Mouse (Mus musculus): ENCODE measurements at regions not wholly inside any gene's neighbourhood (a gene's known extent, or its start where the extent isn't known, plus 50 kb on each side); places are given as distances from the start of the nearest gene placed in this dataset.

GRCm38 (mm10) chr15:14418532-14418931, 1245.1 kb upstream of the Cdh6 start:
- no peak for DNase-seq

DNA sequence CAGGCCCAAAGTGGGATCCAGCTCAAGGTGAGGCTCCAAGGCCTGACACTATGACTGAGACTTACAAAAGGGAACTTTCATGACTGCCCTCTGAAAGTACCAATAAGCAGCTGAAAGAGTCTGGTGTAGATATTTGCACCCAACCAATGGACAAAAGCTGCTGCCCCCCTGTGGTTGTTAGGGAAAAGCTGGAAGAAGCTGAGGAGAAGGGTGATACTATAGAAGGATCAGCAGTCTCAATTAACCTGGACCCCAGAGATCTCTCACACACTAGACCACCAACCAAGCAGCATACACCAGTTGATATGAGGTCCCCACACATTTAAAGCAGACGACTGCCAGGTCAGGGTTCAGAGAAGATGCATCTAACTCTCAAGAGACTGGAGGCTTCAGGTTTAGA, 1211.9 kb upstream of the Cdh6 start:
- peak; percentile 59 for DNase-seq

- DNase-seq = no peak
These were observed 1204.9 kb upstream of the Cdh6 start for GRCm38 (mm10) chr15:14378340-14378739.
